Mouse (Mus musculus): ENCODE measurements around the gene Ptpn14.

Gene Ptpn14

DNA sequence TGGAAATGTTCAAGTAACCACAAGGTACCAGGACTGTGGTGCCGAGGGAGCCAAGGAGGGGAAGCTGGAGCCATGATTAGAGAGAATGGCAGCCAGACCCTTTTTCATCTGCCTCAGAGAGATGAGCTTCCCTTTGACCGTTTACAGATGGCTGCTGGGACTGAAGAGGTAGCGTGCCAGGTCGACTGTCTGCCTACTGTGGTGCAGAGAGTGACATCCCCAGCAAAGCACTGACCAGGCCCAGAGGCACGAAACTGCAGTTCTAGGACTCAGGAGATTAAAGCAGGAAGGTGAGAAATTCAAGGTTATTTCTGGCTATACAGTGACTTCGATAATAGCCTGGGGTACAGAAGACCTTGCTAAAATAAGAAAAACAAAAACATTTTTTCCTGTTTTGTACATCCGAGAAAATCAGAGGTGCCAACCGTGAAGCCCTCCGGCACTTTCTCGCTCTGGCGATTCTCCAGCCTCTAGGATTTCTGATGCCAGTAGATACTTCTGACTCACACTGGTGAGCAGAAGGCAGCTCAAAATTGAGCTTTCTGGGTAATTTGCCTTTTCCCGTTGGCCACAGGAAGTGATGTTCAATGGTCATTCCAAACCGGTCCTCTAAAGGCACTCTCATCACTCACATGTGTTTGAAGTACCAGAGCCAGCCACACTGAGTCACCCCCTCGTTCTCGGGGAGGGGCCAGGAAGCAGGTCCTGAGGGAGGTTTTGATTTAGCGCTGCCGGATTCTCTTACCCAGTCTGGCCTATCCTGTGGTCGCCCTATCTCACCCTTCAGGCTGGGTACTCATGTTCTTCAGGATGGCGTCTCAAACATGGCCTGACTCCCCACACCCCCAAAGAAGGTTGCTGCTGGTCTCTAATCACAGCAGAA, 11.9 kb upstream of the Ptpn14 start:
- DNase-seq (ENCODE audit: extremely low read depth, low read depth, low spot score): no peak

GRCm38 (mm10) chr1:189717546-189717945, 10.5 kb upstream of the Ptpn14 start:
- no peak for DNase-seq (ENCODE audit: extremely low read depth, low read depth, low spot score)

DNA sequence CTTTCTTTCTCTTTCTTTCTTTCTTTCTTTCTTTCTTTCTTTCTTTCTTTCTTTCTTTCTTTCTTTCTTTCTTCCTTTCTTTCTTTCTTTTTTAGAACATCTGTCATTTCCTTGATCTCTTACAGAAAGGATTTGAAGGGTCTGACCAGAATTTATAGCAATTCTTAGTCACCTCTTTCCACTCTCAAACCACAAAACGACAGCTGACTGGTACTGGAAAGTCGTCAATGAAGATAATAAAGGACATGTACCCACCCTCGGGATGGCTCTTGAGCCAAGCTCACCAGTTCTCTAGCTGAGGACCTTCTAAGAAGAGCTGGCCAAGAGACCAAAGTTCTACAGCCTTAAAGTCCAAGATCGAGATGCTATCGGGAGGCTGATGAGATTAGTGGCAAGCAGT, 9.5 kb upstream of the Ptpn14 start:
- no peak for DNase-seq (ENCODE audit: extremely low read depth, low read depth, low spot score)

DNA sequence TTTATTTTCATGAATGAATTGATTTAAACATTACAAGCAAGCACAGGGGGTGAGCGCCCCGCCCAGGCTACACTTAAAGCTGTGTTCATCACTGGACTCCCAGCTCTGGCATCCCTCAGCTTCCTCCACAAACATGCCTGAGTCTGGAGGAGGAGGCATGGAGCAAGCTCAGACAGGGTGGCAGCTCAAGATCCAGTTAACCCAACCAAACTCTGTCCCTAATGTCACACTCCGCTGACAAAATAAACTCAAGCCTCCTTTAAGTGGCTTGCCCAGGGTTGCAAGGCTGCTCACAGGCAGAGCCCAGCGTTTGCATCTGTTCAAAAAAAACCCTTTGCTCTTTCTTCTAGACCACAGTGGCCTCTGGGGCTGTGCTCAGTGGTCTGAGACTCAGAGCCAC, 1.9 kb upstream of the Ptpn14 start:
- DNase-seq (ENCODE audit: extremely low read depth, low read depth, low spot score): no peak

DNA sequence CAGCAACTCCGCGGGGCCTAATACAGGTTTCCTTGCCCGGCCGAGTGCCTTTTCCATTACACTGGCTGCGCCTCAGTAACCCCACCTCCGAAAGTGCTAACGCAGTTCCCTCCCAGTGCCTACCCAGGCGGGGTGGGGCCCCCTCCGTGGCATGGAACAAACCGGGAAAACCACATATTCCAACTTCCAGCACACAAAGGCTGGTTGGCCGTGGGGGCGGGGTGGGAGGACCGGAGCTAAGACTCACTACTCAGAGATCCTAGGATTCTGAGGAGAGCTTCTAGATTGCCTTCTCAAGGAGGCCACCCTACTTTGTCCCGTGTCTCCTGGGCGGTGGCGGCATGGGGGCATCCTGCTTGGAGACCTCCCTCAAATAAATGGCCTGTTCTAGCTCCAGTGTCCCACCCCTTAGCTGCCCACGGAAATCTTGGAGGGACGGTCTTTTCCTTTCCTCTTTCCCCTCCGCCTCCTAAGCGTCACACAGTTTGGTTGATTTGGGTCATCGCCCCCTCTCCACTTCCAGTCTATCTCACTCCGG, 653 bp upstream of the Ptpn14 start:
- no peak for DNase-seq (ENCODE audit: extremely low read depth, low read depth, low spot score)

DNA sequence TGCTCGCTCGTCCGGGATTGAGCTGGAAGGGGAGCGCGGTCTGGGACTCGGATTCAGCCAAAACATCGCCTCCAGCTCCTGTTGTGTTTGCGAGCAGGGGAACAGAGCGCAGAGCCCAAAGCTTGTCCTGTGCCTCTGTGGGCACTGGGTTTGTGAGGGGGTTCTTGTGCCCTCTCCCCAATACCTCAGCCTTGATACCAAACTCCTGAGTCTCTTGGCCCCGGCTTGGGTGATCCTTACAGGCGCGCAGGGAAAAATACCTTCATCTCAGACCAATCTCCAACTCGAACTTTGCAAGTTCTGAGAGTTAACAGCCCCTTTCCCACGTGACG, 682 bp downstream of the Ptpn14 start:
- no peak for DNase-seq (ENCODE audit: extremely low read depth, low read depth, low spot score)

DNA sequence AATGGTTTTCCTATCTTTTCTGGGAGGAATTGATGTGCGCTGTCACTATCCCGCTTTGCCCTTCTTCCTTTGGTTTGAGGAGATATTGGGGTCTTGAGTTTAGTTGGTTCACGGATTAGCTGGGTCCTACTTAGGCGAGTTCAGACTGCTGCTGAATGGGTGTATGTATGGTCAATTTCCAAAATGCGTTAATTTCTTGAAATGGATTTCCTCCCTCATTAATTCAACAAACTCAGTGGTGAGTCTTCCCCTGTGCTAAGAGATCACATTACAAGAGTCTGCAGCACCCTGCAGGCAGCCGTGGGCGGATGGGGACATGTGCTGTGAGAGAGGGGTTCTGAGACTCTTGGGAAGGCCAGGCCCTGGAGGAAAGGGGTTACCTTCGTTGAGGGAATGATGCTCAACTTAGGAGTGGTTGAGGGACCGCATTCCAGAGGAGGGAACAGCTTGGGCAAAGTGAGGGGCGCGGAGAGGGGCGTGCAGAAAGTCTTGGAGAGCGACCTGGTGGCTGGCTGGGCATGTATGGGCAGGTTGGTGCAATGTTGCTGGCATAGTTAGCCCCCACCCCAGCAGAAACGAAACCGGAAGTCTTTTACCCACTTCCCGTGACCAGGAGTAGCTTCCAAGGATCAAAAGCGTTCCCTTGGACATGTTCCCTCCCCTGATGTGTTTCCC, 1.2 kb downstream of the Ptpn14 start:
- no peak for DNase-seq (ENCODE audit: extremely low read depth, low read depth, low spot score)

- DNase-seq (ENCODE audit: extremely low read depth, low read depth, low spot score): peak; percentile 78
Observed at GRCm38 (mm10) chr1:189731697-189732096, 3.6 kb downstream of the Ptpn14 start.

DNA sequence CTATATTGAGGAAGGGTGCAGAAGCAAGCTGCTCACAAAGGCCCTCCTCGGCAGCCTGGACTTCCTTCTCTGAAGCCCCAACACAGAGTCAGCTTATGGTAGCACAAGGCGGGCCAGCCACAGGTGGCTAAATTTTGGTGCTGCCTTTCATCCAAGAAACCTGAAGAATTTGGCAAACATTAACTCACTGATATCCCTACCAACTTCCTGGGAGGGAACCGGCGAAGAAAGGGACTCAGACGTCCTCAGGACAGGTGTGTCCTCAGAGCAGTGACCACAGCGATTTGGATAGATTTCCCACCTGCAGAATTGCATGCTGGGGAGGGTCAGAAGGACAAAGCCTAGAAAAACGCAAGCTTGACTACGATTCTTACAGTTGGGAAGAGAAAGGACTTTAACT, 4.1 kb downstream of the Ptpn14 start:
- DNase-seq (ENCODE audit: extremely low read depth, low read depth, low spot score): no peak

GRCm38 (mm10) chr1:189740075-189740474, 12.0 kb downstream of the Ptpn14 start:
- no peak for DNase-seq (ENCODE audit: extremely low read depth, low read depth, low spot score)

GRCm38 (mm10) chr1:189742041-189742440, 14.0 kb downstream of the Ptpn14 start:
- no peak for DNase-seq (ENCODE audit: extremely low read depth, low read depth, low spot score)

GRCm38 (mm10) chr1:189743136-189743535, 15.1 kb downstream of the Ptpn14 start:
- no peak for DNase-seq (ENCODE audit: extremely low read depth, low read depth, low spot score)

DNA sequence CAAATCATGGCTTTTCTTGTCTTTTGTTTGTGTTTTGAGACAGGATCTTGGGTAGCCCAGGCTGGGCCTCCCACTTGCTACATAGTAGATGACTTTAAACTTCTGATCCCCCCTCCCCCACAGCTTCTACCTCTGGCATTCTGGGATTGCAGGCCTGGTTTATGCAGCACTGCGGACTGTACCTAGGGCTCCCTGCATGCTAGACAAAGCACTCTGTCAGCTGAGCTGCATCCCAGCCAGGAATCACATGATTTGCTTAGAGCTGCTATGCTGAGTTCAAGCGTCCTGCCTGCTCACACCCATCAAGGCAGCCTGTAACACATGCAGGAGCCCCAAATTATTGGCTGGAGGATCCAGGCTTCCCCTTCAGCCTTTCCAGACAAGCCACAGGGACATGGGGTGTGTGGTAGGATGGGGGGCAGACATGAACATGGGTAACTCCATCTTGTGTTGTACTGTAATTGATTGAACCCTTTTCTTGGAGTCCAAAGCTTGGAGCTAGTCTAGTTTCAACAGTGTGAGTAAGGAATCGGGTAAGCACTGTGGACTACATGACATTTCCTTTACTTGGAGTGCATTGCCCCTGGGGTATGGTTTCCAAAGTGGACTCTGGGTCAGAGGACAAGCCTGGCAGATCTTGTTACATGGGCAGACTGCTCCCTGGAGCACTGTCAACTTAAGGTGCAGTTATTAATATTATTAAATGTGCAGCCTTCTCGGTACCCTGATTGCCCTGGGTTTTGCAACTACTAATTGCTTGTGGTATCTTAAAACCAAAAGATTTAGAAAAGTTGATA, 17.0 kb downstream of the Ptpn14 start:
- no peak for DNase-seq (ENCODE audit: extremely low read depth, low read depth, low spot score)

DNA sequence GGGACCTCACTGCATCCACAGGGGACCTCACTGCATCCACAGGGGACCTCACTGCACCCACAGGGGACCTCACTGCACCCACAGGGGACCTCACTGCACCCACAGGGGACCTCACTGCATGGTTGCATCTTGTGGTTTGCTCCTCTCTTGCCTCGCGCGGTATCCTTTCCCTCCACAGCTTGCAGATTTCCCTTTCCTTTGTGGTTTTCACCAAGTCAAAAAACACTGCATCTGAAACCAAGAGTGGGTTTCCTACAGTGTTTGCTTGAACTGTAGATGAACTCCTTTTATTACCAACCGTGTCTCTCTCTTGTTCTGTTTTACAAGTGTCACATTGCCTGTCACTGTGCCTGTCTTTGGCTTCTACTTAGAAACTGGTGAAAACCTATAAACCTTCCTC, 18.5 kb downstream of the Ptpn14 start:
- no peak for DNase-seq (ENCODE audit: extremely low read depth, low read depth, low spot score)

DNA sequence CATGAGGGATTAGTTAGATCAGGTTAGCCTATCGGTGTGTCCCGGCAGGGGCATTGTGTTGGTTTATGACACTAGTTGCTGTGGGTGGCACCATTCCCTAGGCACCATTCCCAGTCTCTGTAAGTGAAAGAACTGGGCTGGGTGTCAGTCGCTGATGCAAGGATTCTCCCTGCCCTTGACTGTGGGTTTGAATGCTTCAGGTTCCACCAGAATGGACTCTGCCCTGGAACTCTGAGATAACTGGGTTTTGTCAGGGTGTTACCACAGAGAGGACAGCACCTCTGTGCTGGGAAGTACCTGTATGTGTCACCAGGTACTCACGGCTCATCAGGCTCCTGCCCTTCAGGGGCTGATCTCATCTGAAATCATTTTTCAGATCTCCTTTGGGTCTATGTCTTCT, 21.7 kb downstream of the Ptpn14 start:
- no peak for DNase-seq (ENCODE audit: extremely low read depth, low read depth, low spot score)

GRCm38 (mm10) chr1:189750233-189750632, 22.2 kb downstream of the Ptpn14 start:
- DNase-seq (ENCODE audit: extremely low read depth, low read depth, low spot score): no peak

DNA sequence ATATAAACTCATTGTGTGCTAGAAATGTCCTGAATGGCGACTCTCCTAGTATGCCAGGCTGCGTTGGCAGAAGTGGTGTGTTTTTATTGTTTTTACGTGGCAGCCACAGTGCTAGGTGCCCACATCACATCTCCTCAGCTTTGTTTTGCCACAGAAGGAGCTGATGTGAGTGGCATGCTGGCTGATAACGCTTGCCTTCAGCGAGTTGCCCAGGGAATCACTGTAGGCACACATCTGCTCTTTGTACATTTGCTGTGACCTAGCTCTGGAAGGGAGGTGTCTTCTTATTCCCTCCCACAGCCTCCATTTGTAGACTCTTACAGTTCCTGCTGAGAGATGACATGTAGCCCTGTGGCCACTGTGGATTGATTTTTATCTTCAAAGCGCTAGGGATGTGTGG, 24.2 kb downstream of the Ptpn14 start:
- no peak for DNase-seq (ENCODE audit: extremely low read depth, low read depth, low spot score)

- no peak for DNase-seq (ENCODE audit: extremely low read depth, low read depth, low spot score)
Observed at GRCm38 (mm10) chr1:189755072-189755471, 27.0 kb downstream of the Ptpn14 start.

DNA sequence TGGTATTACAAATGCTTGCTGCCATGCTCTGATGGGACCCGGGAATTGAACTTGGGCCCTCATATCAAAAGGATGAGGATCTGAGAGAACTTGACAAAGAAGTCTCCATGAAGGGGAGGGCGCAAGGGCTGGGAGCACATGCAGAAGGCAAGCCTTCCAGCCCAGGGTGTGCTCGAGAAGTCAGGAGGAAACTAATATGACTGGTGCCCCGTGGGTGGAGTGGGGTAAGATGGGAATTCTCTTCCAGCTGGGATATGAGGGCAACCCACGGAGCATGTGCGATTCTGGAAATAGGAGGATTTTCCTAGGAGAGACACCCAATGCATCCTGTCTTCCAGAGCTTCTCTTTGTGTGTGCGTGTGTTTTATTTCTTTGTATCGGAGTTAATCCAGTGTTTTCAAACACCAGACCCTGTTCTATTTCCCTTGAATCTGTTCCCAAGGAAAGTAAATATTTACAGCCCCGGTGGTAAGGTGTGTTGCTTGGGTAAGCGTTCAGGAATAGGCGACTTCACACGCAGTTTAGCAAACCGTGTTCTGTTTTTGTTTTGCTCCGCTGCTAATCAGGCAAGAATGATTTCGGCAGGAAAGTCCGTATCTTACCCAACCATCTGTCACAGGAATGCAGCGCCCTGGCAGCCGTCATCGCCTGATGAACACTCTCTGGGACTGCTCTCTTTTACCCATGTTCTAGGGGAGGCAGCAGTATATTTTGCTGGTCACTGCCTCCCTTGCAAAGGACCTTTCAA, 28.4 kb downstream of the Ptpn14 start:
- DNase-seq (ENCODE audit: extremely low read depth, low read depth, low spot score): no peak

DNA sequence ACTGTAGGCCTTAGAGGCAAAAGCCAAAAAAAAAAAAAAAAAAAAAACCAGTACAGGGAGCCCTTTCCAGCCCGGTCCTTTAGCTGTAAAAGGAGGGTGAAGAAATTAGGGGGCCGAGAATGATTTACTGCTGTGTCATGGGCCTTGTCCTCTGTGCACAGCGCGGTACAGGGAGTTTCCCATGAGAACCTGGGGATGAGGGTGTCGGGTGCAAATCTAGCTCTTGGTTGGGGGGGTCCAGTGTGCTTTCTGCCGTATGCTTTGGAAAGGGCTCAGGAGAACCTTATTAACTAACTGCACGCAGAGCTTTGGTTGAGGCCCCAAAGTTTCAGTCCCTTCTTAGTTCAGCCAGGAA, 29.0 kb downstream of the Ptpn14 start:
- DNase-seq (ENCODE audit: extremely low read depth, low read depth, low spot score): no peak

DNA sequence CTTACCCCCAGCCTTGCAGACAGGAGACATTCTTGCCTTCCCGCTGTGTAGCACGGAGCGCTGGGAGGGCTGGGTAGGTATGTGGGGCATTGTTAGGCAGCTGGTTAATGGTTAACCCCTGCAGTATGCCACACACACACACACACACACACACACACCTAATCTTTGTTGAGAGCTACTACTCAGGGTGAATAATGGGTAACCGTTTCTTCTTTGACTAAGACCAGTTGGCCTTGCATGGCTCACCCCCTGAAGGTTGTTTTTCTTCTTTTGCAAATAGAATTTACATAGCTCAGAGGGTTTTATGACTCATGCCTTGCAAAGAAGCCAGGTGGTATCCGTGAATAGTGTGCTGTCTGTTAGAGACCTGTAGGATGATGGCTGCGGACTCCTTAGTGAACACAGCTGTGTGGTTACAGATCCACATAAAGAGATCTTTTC, 33.5 kb downstream of the Ptpn14 start:
- DNase-seq (ENCODE audit: extremely low read depth, low read depth, low spot score): no peak

Measured in fat pad, adult 2 months (tissue).